Mouse (Mus musculus) mature B cell (primary cell): ENCODE results near the gene Adgrd1.

Experiments
- in situ Hi-C: fragments of 300-500 bp; cut with MboI; formaldehyde crosslinking; loops from 2 replicates; pipeline ENCODE4 v1.14.3; 2019

The Adgrd1 gene

GRCm38 (mm10) chr5:129249080-129249479 lies 152.5 kb downstream of the Adgrd1 start:
- in situ Hi-C loops, result no loop called here
